Mouse (Mus musculus) heart, adult 2 months (tissue): ENCODE results near the gene Cacna1a. TPM values are rescaled to one million over a fixed set of nuclear protein-coding genes. Genes with fewer than 3 reads are reported as not detected.

Experiments used
- DNase-seq, 2 experiments: peaks; one replicate each; pipeline ENCODE4 v3.0.0; 2021
- H3K27ac ChIP-seq: fragments of 200-600 bp; 2 replicates; pipeline ENCODE4 v1.8.1; 2022
- H3K27me3 ChIP-seq: fragments of 200-500 bp; 2 replicates; pipeline ENCODE4 v1.6.1; 2012; ENCODE audit warnings: mild to moderate bottlenecking, low read length, inconsistent platforms, mixed read lengths; ENCODE audit not compliant: control insufficient read depth, insufficient read depth
- H3K36me3 ChIP-seq: fragments of 200-500 bp; 2 replicates; pipeline ENCODE4 v1.6.1; 2012; ENCODE audit warnings: low read length, inconsistent platforms; ENCODE audit not compliant: control insufficient read depth, insufficient read depth
- H3K4me1 ChIP-seq: fragments of 200-500 bp; 2 replicates; pipeline ENCODE4 v1.6.1; 2011; ENCODE audit warnings: low read length; ENCODE audit not compliant: control insufficient read depth, insufficient read depth
- H3K4me3 ChIP-seq: fragments of 200-600 bp; 2 replicates; pipeline ENCODE4 v1.8.1; 2022
- H3K79me2 ChIP-seq: fragments of 200-500 bp; replicated peaks from 2 replicates; pipeline ENCODE4 v1.6.1; 2012; ENCODE audit warnings: mild to moderate bottlenecking, inconsistent platforms, low read length, moderate library complexity, mixed read lengths; ENCODE audit not compliant: control insufficient read depth, insufficient read depth
- H3K9ac ChIP-seq: fragments of 200-500 bp; 2 replicates; pipeline ENCODE4 v1.6.1; 2012; ENCODE audit warnings: low read depth, mild to moderate bottlenecking, control low read depth, inconsistent platforms, low read length, mixed read lengths
- CTCF ChIP-seq: fragments of 200-600 bp; IDR thresholded peaks from 2 replicates; pipeline ENCODE4 v1.8.1; 2022; ENCODE audit warnings: antibody characterized with exemption, mild to moderate bottlenecking, moderate library complexity
- EP300 ChIP-seq: fragments of 200-500 bp; IDR thresholded peaks from 2 replicates; pipeline ENCODE4 v1.6.1; 2011; ENCODE audit warnings: low read depth, low read length, control low read depth; ENCODE audit not compliant: insufficient read depth
- POLR2A ChIP-seq: fragments of 200-500 bp; IDR thresholded peaks from 2 replicates; pipeline ENCODE4 v1.6.1; 2011; ENCODE audit warnings: mild to moderate bottlenecking, low read depth, low read length, control low read depth; ENCODE audit not compliant: insufficient read depth
- WGBS: fragments of 180-500 bp; shearing (Covaris S2); methylation state at CpG from one replicate; pipeline ENCODE4 v1.1.7; 2018; 5-methylcytosine and 5-hydroxymethylcytosine counted together
- intact Hi-C: fragments of 180-260 bp; cut with DNase I; formaldehyde crosslinking; loops from one replicate; pipeline ENCODE4 v1.15.1; 2025
- polyA plus RNA-seq: library from polyadenylated mRNA; depleted of rRNA; stranded (reverse); fragments of >200 nt; gene quantifications from 2 replicates; pipeline ENCODE4 v1.2.3, GENCODE M21; 2012
- total RNA-seq, 2 experiments: library from RNA; stranded (reverse); gene quantifications; 2 replicates each; pipeline ENCODE4 v1.2.3; 2021

The Cacna1a gene
- total and polyA plus RNA-seq, 3 experiments: 2.5 to 4.4 (median 2.7) TPM

DNA sequence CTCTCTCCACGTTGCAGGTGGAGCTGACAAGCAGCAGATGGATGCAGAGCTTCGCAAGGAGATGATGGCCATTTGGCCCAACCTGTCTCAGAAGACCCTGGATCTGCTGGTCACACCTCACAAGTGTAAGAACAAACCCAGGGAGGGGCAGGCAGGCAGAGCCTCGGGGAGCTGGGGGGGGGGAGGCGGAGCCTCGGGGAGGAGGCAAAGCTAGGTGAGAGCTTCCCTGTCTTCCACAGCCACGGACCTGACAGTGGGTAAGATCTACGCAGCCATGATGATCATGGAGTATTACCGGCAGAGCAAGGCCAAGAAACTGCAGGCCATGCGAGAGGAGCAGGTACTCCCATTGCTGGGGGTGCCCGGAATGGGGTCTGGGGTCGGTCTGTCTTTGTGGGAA, 241.3 kb downstream of the Cacna1a start:
- H3K27ac ChIP-seq: no peak overlapping the region
- no peaks in the 10 kb centered on the region for H3K27me3 ChIP-seq
- H3K4me1 ChIP-seq: no peaks in the 10 kb centered on the region
- H3K4me3 ChIP-seq: no peak overlapping the region
- intact Hi-C loops: no loop called here
- DNase-seq: no peak
- no peaks in the 10 kb centered on the region for H3K79me2 ChIP-seq
- 77% methylated on average over 11 of the region's 11 CpGs for WGBS
- H3K36me3 ChIP-seq: no peaks in the 10 kb centered on the region
- TF ChIP-seq CTCF (no peak), POLR2A (no peak), EP300 (no peak)
- H3K9ac ChIP-seq: no peak overlapping the region

DNA sequence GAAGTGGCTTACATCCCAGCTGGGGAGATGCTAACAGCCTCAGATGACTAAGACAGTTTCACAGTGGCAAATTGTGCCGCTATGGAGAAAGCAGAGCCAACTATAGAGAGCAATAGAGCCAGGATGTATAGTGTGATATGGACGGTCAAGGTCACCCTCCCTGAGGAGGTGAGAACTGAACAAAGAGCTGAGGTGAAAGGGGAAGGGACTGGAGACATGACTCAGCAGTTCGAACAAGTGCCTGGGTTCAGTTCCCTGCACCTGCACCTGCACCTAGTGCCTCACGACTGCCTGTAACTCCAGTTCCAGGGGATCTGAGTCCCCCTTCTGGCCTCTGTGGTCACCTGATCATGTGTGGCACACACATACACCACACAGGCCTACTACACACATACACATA, 241.9 kb downstream of the Cacna1a start:
- TF ChIP-seq CTCF (no peak), POLR2A (no peak), EP300 (no peak)
- intact Hi-C loops: no loop called here
- H3K27me3 ChIP-seq: no peaks in the 10 kb centered on the region

GRCm38 (mm10) chr8:84631813-84632212, 243.6 kb downstream of the Cacna1a start:
- 86% methylated on average over 4 of the region's 4 CpGs for WGBS
- no peaks in the 10 kb centered on the region for H3K79me2 ChIP-seq
- TF ChIP-seq CTCF (no peak), EP300 (no peak)
- no peak overlapping the region for H3K27ac ChIP-seq
- DNase-seq: no peak
- no peaks in the 10 kb centered on the region for H3K27me3 ChIP-seq
- intact Hi-C loops: no loop called here
- no peaks in the 10 kb centered on the region for H3K36me3 ChIP-seq
- peaks cover 1% of the 10 kb centered on the region; the same call in 1 of the 2 replicates for H3K4me1 ChIP-seq
- no peak overlapping the region for H3K4me3 ChIP-seq
- H3K9ac ChIP-seq: no peak overlapping the region

More for the DNA sequence above, 241.9 kb downstream of the Cacna1a start:
- H3K36me3 ChIP-seq: no peaks in the 10 kb centered on the region
- DNase-seq: no peak
- WGBS: 61% methylated on average over 4 of the region's 4 CpGs
- no peak overlapping the region for H3K27ac ChIP-seq
- H3K4me3 ChIP-seq: no peak overlapping the region
- peaks cover 1% of the 10 kb centered on the region; the same call in 1 of the 2 replicates for H3K4me1 ChIP-seq
- H3K79me2 ChIP-seq: no peaks in the 10 kb centered on the region
- no peak overlapping the region for H3K9ac ChIP-seq

DNA sequence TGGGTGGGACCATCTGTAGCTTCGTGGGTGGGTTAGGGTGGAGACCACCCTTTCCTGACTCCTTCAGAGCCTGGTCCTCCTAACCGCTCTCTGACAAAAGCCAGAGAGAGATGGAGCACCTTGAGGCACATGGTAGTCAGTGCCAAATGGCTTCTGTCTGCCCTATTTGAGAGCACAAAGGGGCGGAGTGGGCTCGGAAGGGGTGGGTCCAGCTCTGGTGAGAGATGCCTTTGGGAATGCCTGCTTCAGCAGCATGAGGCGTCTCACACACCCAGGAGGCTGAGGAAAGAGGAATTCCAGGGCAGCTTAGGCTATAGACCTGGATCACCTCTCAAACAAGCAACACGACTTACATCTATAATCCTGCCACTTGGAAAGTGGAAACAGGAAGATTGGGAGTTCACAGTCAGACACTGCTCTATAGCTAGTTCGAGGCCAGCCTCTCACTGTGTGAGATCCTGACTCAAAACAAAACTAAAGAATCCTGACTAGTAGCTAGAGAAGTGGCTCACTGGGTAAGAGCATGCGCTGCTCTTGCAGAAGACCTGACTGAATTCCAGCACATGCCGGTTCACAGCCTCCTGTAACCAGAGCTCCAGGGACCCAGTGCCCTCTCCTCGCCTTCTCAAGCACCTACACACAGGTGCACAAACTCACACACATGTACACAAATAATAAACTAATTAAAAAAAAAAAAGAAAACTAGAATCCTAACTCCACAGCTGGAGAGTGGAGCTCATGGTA, 245.8 kb downstream of the Cacna1a start:
- Histone ChIP-seq H3K9ac (no peak overlapping the region), H3K27ac (no peak overlapping the region), H3K79me2 (no peaks in the 10 kb centered on the region), H3K27me3 (no peaks in the 10 kb centered on the region), H3K36me3 (no peaks in the 10 kb centered on the region), H3K4me1 (peaks cover 3% of the 10 kb centered on the region), H3K4me3 (no peak overlapping the region)
- intact Hi-C loops: no loop called here
- 55% methylated on average over 10 of the region's 10 CpGs for WGBS
- TF ChIP-seq EP300: no peak
- TF ChIP-seq POLR2A: no peak
- TF ChIP-seq CTCF: no peak
- DNase-seq: no peak

DNA sequence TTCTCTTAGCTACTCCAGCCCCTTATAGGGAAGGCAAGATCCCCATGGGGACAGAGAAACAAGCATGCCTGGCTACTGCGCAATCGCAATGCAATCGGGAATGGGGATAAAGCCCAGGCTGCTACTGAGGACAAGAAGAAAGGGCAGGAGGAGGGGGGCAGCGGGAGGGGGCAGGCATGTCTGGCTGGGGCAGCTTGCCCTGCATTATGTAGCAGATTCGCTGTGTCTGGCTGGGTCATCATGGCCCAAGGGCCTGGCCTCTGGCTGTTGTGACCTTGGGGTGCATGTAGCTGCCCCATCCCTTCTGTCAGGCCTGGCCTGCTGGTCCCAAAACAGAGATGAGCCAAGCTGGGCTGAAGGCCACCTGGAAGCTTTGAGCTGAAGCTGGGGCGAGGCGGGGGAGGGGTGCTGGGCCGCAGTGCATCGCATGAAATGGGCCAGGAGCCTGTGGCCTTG, 246.6 kb downstream of the Cacna1a start:
- 50% methylated on average over 9 of the region's 9 CpGs for whole genome bisulfite sequencing
- no peak overlapping the region for H3K4me3 ChIP-seq
- no peaks in the 10 kb centered on the region for H3K79me2 ChIP-seq
- no peak overlapping the region for H3K9ac ChIP-seq
- H3K4me1 ChIP-seq: peaks cover 3% of the 10 kb centered on the region
- H3K27ac ChIP-seq: no peak overlapping the region
- TF ChIP-seq CTCF: no peak
- TF ChIP-seq EP300: no peak
- peak; percentile 71 to 75 for DNase-seq
- no peaks in the 10 kb centered on the region for H3K36me3 ChIP-seq
- H3K27me3 ChIP-seq: no peaks in the 10 kb centered on the region
- intact Hi-C loops: no loop called here

GRCm38 (mm10) chr8:84635397-84636050, 247.3 kb downstream of the Cacna1a start:
- intact Hi-C loops: no loop called here
- no peak overlapping the region for H3K4me3 ChIP-seq
- no peak overlapping the region for H3K27ac ChIP-seq
- WGBS: 71% methylated on average over 14 of the region's 14 CpGs
- no peaks in the 10 kb centered on the region for H3K36me3 ChIP-seq
- peaks cover 3% of the 10 kb centered on the region for H3K4me1 ChIP-seq
- H3K27me3 ChIP-seq: no peaks in the 10 kb centered on the region
- H3K9ac ChIP-seq: no peak overlapping the region
- no peak for DNase-seq
- TF ChIP-seq CTCF (no peak), POLR2A (no peak), EP300 (no peak)
- no peaks in the 10 kb centered on the region for H3K79me2 ChIP-seq
